Mouse (Mus musculus): Measurements from ENCODE around the gene Dot1l.

- TF ChIP-seq GATA1 (IDR thresholded peaks at IDR 0.05; ENCODE audit: low read length) (no peak), TAL1 (IDR thresholded peaks at IDR 0.05; ENCODE audit: low read length) (no peak)
Measured at GRCm38 (mm10) chr10:80838346-80838912, 83.4 kb downstream of the Dot1l start.
